Mouse (Mus musculus) testis, adult 2 months (tissue): ENCODE results near the gene Caprin1. TPM values are rescaled to one million over a fixed set of nuclear protein-coding genes. Genes with fewer than 3 reads are reported as not detected.

Experiments
- H3K27ac ChIP-seq: fragments of 200-500 bp; 2 replicates; pipeline ENCODE4 v1.5.1; 2012; ENCODE audit warnings: low read depth, low read length; ENCODE audit not compliant: control insufficient read depth, insufficient read depth
- H3K27me3 ChIP-seq: fragments of 200-500 bp; 2 replicates; pipeline ENCODE4 v1.6.1; 2012; ENCODE audit warnings: mild to moderate bottlenecking, low read length, moderate library complexity; ENCODE audit not compliant: control insufficient read depth, insufficient read depth
- H3K36me3 ChIP-seq: fragments of 200-500 bp; 2 replicates; pipeline ENCODE4 v1.6.1; 2012; ENCODE audit warnings: mild to moderate bottlenecking, low read length; ENCODE audit not compliant: control insufficient read depth, insufficient read depth
- H3K4me1 ChIP-seq: fragments of 200-500 bp; 2 replicates; pipeline ENCODE4 v1.6.1; 2012; ENCODE audit warnings: low read length; ENCODE audit not compliant: control insufficient read depth, insufficient read depth
- H3K4me3 ChIP-seq: fragments of 200-500 bp; 2 replicates; pipeline ENCODE4 v1.5.1; 2012; ENCODE audit warnings: low read depth, mild to moderate bottlenecking, low read length, moderate library complexity, mixed read lengths; ENCODE audit not compliant: control insufficient read depth
- CTCF ChIP-seq: fragments of 200-500 bp; IDR thresholded peaks from 2 replicates; pipeline ENCODE4 v1.5.1; 2012; ENCODE audit warnings: low read depth, mild to moderate bottlenecking, inconsistent platforms, low read length, moderate library complexity; ENCODE audit not compliant: control insufficient read depth, insufficient read depth, insufficient replicate concordance
- POLR2A ChIP-seq: fragments of 200-500 bp; IDR thresholded peaks from 2 replicates; pipeline ENCODE4 v1.6.1; 2012; ENCODE audit warnings: low read depth, mild to moderate bottlenecking, inconsistent platforms, low read length, moderate library complexity; ENCODE audit not compliant: control insufficient read depth
- polyA plus RNA-seq: library from polyadenylated mRNA; depleted of rRNA; stranded (reverse); fragments of >200 nt; gene quantifications from 2 replicates; pipeline ENCODE4 v1.2.3, GENCODE M21; 2012

Gene Caprin1
- polyA plus RNA-seq, 1 experiment: 135 TPM

GRCm38 (mm10) chr2:103817145-103817895 lies 19.9 kb upstream of the Caprin1 start:
- Histone ChIP-seq H3K4me1 (no peaks in the 10 kb centered on the region), H3K36me3 (no peaks in the 10 kb centered on the region), H3K4me3 (no peak overlapping the region), H3K27me3 (no peaks in the 10 kb centered on the region), H3K27ac (no peak overlapping the region)
- TF ChIP-seq POLR2A: no peak
- TF ChIP-seq CTCF: no peak

- TF ChIP-seq CTCF: no peak
- TF ChIP-seq POLR2A: no peak
- Histone ChIP-seq H3K27me3 (no peaks in the 10 kb centered on the region), H3K4me1 (no peaks in the 10 kb centered on the region), H3K27ac (no peak overlapping the region), H3K36me3 (no peaks in the 10 kb centered on the region), H3K4me3 (no peak overlapping the region)
These were observed 18.5 kb upstream of the Caprin1 start for GRCm38 (mm10) chr2:103815976-103816375.

GRCm38 (mm10) chr2:103811465-103812191 lies 14.2 kb upstream of the Caprin1 start:
- no peaks in the 10 kb centered on the region for H3K27me3 ChIP-seq
- no peak overlapping the region for H3K4me3 ChIP-seq
- no peak for TF ChIP-seq CTCF
- no peak for TF ChIP-seq POLR2A
- H3K36me3 ChIP-seq: no peaks in the 10 kb centered on the region
- H3K27ac ChIP-seq: no peak overlapping the region
- H3K4me1 ChIP-seq: peaks cover 2% of the 10 kb centered on the region; the same call in 1 of the 2 replicates

GRCm38 (mm10) chr2:103810412-103810811 lies 13.0 kb upstream of the Caprin1 start:
- Histone ChIP-seq H3K27ac (no peak overlapping the region), H3K4me1 (peaks cover 2% of the 10 kb centered on the region; the same call in 1 of the 2 replicates), H3K36me3 (no peaks in the 10 kb centered on the region), H3K4me3 (peak overlapping the region; percentile 38; the same call in 1 of the 2 replicates), H3K27me3 (no peaks in the 10 kb centered on the region)
- TF ChIP-seq POLR2A (no peak), CTCF (no peak)

GRCm38 (mm10) chr2:103808466-103808865 lies 11.0 kb upstream of the Caprin1 start:
- H3K27me3 ChIP-seq: no peaks in the 10 kb centered on the region
- TF ChIP-seq POLR2A (no peak), CTCF (no peak)
- no peak overlapping the region for H3K27ac ChIP-seq
- peaks cover 2% of the 10 kb centered on the region; the same call in 1 of the 2 replicates for H3K4me1 ChIP-seq
- no peaks in the 10 kb centered on the region for H3K36me3 ChIP-seq
- H3K4me3 ChIP-seq: no peak overlapping the region

GRCm38 (mm10) chr2:103803770-103804530 lies 6.5 kb upstream of the Caprin1 start:
- no peak for TF ChIP-seq CTCF
- TF ChIP-seq POLR2A: no peak
- Histone ChIP-seq H3K27ac (no peak overlapping the region), H3K36me3 (no peaks in the 10 kb centered on the region), H3K4me1 (no peaks in the 10 kb centered on the region), H3K27me3 (no peaks in the 10 kb centered on the region), H3K4me3 (no peak overlapping the region)

GRCm38 (mm10) chr2:103802422-103802821 lies 5.0 kb upstream of the Caprin1 start:
- H3K4me1 ChIP-seq: no peaks in the 10 kb centered on the region
- TF ChIP-seq CTCF (no peak), POLR2A (no peak)
- no peak overlapping the region for H3K4me3 ChIP-seq
- no peak overlapping the region for H3K27ac ChIP-seq
- H3K27me3 ChIP-seq: no peaks in the 10 kb centered on the region
- H3K36me3 ChIP-seq: no peaks in the 10 kb centered on the region
